Mouse (Mus musculus): Measurements from ENCODE around the gene Abca7.

The Abca7 gene

DNA sequence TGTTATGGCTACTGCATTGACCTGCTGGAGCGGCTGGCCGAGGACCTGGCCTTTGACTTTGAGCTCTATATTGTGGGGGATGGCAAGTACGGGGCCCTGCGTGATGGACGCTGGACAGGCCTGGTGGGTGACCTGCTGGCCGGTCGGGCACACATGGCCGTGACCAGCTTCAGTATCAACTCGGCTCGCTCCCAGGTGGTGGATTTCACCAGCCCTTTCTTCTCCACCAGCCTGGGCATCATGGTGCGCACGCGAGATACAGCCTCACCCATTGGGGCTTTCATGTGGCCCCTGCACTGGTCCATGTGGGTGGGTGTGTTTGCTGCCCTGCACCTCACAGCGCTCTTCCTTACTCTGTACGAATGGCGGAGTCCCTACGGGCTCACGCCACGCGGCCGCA lies 22.2 kb upstream of the Abca7 start:
- DNase-seq (ENCODE audit: low spot score in 2 of 2) = no peak

DNA sequence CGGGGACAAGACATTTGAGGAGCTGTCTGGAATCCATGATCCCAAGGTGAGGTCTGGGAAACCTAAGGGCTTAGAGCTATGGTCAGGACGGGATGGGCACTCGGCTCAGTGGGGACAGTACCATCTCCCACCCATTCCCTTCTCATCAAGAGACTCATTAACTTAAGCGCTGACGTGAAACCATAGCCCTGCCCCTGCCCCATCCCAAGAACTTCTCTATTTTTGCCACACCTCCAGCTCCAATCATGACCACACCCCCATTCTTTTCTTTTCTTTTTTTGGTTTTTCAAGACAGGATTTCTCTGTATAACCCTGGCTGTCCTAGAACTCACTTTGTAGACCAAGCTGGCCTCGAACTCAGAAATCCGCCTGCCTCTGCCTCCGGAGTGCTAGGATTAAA lies 21.6 kb upstream of the Abca7 start:
- DNase-seq (ENCODE audit: low spot score in 2 of 2) = no peak

DNA sequence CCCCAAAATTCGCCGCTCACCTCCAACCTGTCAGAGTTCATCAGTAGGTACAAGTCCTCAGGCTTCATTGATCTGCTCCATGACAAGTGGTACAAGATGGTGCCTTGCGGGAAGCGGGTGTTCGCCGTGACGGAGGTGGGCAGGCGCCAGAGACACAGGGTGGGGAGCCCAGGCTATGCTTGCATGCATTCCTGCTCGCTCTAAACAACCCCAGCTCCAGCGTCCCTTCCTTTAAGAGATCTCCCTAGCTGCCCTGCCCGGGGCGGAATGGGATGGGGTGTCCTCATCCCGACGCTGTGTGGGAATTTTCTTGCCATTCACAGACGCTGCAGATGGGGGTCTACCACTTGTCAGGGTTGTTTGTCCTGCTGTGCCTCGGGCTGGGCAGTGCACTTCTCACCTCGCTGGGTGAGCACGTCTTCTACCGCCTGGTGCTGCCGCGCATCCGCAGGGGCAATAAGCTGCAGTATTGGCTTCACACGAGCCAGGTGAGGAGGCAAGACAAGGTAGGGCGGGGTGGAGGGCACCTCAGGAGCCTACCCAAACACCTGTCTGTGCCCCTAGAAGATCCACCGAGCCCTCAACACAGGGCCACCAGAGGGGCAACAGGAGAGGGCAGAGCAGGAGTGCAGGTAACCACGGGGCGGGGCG lies 20.1 kb upstream of the Abca7 start:
- DNase-seq (ENCODE audit: low spot score in 2 of 2) = no peak

DNA sequence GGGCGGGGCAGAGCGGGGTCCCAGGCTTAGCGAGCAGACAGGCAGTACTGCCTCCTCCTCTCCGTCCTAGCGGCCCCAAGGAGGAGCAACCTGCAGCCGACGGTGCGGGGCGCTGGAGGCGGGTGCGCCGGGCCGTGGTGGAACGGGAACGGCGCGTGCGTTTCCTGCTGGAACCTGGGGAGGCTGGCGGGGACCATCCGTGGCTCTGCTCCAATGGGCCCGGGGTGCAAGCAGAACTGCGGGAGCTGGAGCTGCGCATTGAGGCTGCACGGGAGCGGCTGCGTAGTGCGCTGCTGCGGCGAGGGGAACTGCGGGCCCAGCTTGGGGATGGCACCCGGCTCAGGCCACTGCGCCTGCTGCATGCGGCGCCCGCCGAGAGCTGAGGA lies 19.6 kb upstream of the Abca7 start:
- DNase-seq (ENCODE audit: low spot score in 2 of 2) = no peak

DNA sequence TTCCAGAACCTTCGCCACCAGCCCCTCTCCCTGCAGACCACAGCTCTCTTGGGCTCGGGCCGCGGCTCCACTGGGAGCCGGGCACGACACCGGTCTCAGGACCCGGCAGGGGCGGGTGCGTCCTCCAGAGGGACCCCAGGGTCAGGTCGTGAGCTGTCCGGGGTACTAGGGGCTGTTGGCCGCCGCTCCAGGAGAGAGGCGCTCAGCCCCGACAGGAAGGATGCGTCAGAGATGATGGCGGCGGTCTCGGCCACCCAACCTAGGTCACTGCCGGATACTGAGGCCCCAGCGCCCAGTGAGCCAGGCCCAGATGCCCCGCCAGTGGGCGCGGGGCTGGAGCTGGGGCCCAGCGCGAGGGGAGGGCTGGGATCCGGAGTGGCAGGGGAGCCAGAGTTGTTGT lies 19.0 kb upstream of the Abca7 start:
- no peak for DNase-seq (ENCODE audit: low spot score in 2 of 2)

DNA sequence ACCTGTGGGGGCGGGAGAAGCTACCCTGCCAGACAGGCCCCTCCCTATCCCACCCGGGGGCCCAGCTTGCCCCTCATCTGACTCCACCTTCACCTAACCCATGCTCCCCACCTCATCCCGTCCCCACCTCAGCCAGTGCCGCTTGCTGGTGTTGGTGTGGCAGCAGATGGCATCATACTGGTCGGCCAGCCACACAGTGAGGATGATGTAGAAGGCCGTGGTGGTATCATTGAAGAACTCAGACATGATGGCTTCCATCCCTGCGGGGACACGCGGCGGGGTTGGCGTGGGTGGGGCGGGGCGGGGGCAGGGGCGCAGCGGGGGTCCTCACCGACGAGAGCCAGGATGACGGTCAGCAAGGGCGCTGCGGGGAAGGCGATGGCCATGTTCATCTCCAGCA lies 18.2 kb upstream of the Abca7 start:
- no peak for DNase-seq (ENCODE audit: low spot score in 2 of 2)

DNA sequence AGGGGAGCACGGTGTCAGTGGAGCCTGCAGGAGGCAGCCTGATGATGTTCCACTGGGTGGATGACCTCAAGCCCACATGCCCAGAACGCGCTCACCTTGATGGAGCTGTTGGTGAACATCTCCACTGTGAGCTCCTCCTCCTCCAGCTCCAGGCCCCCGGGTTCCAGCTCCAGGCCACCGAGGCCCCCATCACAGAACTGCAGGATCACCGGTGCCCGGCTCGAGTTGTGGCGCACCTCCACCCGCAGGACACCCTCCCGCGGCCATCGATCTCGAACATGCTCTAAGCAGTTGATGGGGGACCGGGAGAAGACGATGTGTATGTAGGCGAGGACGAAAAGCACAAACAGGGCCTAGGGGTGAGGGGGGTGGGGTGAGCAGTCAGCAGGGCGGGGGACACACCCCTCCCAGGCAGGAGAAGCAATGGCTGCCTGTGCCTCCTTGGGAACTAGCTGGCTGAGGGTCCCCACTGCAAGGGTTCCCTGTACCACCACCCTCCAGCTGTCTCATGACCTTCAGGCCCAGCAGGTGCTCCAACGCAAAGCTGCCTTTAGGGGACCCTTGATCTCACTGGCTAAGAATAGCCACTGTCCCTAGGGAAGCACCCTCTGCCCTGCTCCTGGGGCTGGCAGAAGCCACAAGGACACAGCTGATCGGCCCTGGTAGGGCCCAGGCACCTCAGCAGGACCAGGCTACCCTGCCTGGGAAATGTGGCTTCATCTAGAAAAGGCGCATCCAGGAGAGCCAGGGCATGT lies 16.7 kb upstream of the Abca7 start:
- no peak for DNase-seq (ENCODE audit: low spot score in 2 of 2)

DNA sequence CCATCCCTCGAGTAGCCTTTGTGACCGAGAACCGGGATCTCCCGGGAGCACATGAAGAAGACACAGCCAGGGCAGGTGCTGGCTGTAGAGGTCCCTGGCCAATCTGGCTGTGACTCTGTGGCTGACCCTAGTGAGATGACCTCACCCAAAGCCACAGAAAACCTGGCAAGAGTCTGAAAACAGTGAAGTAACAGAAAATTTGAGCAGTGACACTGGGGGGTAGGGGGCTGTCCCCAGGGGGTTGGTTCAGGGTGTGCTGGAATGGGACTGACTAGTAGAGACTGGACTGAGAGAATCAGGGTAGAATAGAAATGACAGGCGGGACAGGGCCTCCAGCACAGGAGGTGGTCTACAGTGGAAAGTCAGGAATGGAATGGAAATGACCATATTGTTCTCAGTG lies 13.1 kb upstream of the Abca7 start:
- DNase-seq (ENCODE audit: low spot score in 2 of 2) = no peak

DNA sequence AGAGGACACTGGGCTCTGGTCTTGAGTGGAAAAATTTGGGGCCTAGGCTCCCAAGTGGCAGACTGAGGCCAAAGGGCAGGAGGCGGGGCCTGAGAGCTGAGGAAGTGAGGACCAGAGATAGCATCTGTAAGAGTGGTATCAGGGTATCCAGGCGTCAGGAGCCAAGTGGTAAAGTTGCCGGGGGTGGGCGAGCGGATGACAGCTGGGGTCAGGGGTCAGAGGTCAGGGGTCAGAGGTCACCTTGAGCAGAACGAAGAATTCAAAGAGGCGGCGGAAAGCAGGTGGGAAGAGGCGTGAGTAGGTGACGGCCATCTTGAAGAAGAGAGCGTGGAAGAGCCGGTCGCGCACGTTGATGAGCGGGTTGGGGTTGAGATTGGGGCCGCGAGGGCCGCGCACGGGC lies 12.6 kb upstream of the Abca7 start:
- DNase-seq (ENCODE audit: low spot score in 2 of 2) = peak; percentile 63 to 72

DNA sequence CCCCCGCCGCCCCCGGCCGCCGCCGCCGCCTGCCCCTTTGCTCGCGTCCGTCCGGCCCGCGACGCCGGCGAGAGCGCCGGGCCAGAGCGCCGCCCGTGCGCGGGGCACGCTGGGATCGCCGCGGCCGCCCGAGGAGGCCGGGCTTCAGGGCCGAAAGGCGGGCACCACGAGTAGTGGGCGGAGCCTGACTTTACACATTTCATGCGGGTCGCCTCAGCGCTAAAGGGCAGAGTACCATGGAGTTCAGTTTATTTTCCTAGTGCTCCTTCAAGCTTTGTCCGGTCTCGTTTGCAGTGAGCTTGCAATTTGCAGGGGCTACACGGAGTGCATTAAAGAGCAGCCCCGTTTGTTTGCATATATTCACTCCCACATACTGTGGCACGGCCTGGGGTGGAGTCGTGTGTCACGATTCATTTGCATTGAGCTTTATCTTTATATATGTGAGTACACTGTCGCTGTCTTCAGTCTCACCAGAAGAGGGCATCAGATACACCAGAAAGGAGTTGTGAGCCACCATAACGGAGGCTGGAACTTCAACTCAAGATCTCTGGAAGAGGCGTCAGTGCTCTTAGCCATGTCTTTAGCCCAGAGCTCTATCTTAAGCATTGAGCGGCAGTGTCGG lies 12.0 kb upstream of the Abca7 start, which contains the start of gene Tmem259:
Tmem259 (minus strand) TSS at position 136 of the 622 bp plus-strand sequence.
- DNase-seq (ENCODE audit: low spot score in 2 of 2) = peak; percentile 83 to 85

DNA sequence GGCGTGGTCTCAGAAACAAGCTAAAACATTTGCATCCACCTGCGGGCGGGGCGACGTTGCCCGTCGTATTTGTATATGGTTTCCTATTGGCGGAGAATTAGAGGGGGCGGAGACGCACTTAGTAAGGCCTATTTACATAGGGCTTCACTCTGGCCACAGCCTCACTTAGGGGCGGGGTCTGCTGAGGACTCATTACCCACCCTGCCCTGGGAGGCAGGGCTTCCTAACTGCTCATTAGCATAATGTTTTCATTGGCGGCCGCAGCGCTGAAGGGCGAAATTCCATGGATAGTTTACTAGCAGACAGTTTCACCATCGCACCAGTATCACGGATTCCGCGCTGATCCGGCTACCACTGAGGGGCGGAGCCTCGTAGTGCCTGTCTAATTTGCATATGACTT lies 11.4 kb upstream of the Abca7 start:
- peak; percentile 92 to 96 for DNase-seq (ENCODE audit: low spot score in 2 of 2)

DNA sequence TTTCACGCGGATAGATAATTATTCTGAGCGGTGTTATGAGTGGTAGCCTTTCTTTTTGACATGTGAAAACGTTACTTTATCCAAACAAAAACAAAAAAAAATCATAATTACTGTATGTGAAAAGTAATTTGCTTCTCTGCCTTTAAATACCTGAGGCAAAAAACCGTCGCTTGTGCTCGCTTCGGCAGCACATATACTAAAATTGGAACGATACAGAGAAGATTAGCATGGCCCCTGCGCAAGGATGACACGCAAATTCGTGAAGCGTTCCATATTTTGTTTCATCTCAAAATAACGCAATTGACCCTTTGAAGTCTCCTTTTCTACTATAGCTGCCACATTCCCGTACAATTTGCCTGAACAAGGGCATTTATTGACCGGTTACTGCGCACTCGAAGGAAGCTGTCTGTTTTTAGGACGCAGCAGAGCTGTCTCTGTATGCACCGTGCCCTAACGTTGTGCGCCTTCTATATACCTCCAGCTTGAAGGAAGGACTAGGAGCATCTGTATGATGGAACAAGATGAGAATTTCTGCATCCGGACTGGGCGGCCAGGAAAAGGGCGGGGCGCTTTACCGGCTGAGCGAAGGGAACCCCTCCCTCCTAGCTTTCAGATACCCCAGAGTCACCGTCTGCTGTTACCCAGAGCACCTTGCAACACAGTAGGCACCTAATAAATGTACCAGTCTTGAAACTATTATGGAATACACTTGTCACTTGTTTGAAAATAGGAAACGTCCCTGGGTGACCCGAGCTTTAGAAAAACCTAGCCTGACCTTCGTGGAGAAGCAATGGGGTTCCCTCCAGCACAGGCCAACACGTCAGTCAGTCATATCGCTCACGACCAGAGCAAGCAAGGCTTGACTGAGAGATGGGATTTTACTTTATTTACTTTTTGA lies 10.7 kb upstream of the Abca7 start:
- peak; percentile 70 to 74 for DNase-seq (ENCODE audit: low spot score in 2 of 2)

DNA sequence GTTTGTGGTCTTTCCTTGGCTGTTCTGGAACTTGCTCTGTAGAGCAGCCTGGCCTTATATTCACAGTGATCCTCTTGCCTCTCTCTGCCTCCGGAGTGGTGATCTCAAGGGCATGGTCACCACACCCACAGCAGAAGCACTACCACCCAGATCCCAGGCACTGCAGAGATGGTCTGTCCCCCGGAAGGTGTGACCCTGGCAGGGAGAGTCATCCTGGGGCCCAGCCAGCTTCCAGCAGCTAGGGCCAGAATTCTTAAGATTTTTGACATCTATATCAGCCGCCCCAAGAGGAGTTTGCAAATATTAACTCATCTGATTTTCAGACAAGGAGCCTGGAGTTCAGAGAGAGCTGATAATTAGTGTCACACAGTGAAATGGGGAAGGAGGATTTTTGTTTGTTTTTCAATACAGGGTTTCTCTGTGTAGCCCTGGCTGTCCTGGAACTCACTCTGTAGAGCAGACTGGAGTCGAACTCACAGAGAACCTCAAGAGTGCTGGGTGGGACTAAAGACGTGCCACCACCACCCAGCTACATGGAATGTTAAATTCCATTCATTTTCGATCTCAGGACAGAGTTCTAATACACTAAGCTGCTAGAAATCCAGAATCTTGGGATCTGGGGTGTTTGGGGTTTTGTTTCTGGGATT lies 9.9 kb upstream of the Abca7 start:
- DNase-seq (ENCODE audit: low spot score in 2 of 2) = no peak

DNA sequence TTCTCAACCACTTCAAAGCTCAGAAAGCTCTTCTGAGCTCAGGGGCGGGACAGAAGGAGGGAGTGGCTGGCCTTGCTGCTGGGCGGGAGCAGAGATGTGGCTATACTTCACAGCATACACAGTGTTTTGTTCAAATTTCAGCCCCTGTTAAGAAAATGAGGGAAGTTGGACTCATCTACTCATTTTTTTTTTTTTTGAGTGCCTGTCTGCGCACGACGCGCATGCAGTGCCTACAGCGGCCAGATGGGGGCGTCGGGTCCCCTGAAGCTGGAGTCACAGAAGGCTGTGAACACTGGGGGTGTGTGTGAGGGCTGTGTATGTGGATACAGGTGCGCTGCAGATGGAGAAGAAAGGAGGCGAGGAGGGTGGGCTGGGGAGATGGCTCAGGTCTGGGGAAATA lies 9.3 kb upstream of the Abca7 start:
- DNase-seq (ENCODE audit: low spot score in 2 of 2) = peak; percentile 86 to 94

DNA sequence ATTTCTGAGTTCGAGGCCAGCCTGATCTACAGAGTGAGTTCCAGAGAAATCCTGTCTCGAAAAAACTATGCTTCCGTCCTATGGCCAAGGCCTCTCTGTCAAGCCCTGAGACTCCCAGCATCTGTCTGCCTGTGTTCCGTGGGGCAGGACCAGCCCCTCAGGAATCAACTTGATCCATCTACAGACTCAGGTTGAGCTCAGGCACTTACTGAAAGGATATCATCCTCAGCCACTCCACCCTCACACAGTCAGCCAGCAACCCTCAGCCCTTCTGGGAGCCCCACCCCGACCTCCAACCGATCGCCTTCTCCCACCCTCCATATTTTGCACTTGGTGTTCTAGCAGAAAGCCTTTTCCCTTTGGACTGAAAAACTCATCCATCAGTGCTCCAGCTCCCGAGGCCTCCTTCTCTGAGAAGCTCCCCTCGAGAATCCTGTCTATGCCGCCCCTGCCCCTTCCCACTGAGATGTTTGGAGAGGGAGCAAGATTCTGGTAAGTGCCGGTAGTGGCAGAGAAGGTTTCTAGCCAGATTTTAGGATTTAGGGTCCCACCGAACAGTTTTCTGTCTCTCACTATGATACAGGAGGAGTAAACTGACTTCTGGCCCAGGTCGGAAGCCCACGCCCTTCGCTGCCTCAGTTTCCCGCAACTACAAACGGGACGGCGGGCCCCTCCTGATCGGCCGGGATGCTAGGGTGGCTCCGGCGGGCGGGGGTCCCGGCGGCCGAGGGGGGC lies 8.4 kb upstream of the Abca7 start:
- DNase-seq (ENCODE audit: low spot score in 2 of 2) = no peak

DNA sequence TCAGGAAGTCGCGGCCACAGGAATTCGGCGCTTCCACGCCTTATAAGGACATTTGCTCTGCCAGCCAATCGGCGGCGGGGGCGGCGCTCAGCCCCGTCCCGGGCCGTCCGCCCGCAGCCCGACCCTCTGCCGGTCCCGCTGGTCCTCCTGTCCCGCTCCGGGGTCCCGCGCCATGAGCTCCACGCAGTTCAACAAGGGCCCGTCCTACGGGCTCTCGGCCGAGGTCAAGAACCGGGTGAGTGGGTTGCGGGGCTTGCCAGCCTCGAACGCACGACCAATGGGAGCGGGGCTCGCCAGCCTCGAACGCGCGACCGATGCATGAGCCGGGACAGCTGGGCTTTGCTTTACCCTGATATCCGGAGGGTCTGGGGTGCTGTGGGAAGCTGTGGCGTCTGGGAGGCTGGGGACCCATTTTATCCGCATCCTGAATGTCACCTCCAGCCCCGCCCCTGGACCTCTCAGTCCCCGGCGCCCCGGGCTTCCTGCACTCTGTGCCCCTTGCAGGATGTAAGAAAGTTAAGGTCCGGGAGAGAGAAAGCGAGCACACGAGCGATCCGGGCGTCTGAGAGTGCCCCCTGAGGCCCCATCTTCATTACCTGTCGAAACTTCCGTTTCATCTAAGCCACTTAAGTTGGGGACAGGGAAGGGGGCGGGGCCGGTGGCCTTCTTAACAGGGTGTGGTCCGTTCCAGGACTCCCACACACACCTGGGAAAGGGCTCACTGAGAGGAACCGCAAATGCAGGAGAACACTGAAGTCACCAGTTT lies 7.6 kb upstream of the Abca7 start, which contains the start of gene Cnn2:
Cnn2 (plus strand) TSS at position 79 of the 766 bp plus-strand sequence.
- peak; percentile 43 to 60 for DNase-seq (ENCODE audit: low spot score in 2 of 2)

DNA sequence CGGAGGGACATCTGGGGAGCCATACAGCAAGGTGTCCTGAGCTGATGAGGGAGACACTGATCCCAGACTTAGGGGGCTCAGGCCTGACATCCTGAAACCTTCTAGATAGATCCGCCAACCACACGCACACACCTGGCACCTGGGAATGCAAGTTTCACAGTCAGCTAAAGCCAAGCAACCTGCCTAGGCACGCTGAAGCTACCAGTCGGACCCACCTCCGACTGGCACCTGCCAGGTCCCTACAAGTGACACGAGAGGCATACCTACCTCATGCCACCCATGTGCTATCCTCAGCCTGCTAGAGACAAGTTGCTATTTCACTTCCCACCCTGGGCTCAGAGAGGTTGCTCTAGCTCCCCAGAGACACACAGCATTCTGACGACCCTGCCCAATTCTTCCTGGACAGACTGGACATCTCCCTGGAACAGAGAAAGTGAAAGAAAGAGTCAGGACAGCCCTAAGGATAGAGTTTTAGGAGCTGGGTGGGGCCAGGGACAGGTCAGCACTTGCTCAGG lies 7.0 kb upstream of the Abca7 start:
- no peak for DNase-seq (ENCODE audit: low spot score in 2 of 2)

DNA sequence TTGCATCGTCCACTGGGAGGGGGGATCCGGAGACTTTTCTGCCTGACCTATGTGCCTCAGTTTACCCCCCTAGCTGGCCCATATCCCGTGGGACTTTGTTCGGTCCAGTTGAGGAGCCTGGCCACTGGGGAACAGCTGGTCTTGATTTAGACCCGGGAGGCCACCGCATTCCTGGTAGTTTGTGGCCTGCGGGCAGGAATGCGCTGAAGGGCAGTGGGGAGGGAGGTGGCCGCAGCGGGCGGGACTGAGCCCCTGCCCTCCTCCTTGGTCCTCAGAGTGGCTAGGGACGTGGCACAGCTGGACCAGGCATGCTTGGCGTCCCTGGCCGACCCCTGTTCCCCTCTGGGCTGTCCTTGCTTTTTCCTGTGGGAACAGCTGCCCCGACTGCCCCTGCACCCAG lies 6.4 kb upstream of the Abca7 start:
- no peak for DNase-seq (ENCODE audit: low spot score in 2 of 2)

DNA sequence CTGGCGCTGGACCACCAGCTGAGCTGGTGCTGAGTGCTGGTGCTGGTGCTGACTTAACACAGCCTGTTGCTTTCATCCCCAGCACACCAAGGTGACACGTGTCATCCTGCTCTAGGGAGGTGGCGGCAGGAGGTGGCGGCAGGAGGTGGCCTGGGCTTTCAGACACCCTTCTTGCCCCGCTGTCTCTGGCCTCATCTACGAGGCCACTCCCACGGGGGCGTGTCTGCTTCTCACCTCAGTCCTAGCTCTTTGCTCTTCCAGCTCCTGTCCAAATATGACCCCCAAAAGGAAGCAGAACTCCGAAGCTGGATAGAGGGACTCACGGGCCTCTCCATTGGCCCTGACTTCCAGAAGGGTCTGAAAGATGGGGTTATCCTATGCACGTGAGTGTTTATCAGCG lies 5.2 kb upstream of the Abca7 start:
- no peak for DNase-seq (ENCODE audit: low spot score in 2 of 2)

DNA sequence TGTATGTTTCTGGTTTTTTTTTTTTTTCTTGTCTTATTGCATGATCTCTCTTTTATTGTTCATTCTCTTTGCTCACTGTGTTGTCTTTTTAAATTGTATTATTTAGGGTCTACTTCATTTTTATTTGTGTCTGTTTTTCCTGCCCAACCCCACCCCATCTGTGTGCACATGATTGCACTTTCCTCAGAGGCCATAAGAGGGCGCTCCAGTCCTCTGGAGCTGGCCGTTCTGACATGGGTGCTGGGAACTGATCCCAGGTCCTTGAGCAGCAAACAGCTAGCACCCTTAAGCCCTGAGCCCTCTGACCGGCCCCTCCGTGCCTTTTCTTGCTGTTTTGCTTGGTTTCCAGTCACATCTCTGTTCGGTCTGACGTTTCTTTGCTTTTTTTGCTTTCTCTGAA lies 4.7 kb upstream of the Abca7 start:
- no peak for DNase-seq (ENCODE audit: low spot score in 2 of 2)

All from thymus, postnatal 10 days (tissue).